Mouse (Mus musculus) adrenal gland, postnatal 14 days (tissue): Measurements from ENCODE around the gene Zbtb16. TPM values are rescaled to one million over a fixed set of nuclear protein-coding genes. Genes with fewer than 3 reads are reported as not detected.

Experiments
- total RNA-seq: library from RNA; stranded (reverse); gene quantifications from 2 replicates; pipeline ENCODE4 v1.2.3, GENCODE M21; 2021

Gene Zbtb16
- total RNA-seq, 1 experiment from 2014 or later, result 88.9 TPM

Other genes starting within 250 kb of the Zbtb16 start
- gene Nnmt, start 231.1 kb downstream of the Zbtb16 start, total RNA-seq, result 14.4 and 20.7 TPM in 2 replicates
- 3.1 and 8.4 TPM in 2 replicates for gene Htr3a, start 74.9 kb upstream of the Zbtb16 start, total RNA-seq
- gene Htr3b, start 128.8 kb upstream of the Zbtb16 start, total RNA-seq, result 0.63 and 2.0 TPM in 2 replicates
- gene Usp28, start 149.2 kb upstream of the Zbtb16 start, total RNA-seq, result 11.9 and 23.4 TPM in 2 replicates
- 16.0 and 19.2 TPM in 2 replicates for gene Zw10, start 219.4 kb upstream of the Zbtb16 start, total RNA-seq
- 0.83 TPM in 1 of 2 replicates, not detected in the other for gene Tmprss5, start 245.0 kb upstream of the Zbtb16 start, total RNA-seq